Mouse (Mus musculus): ENCODE data around the gene Chpf. TPM values are rescaled to one million over a fixed set of nuclear protein-coding genes. Genes with fewer than 3 reads are reported as not detected.

The Chpf gene
- polyA plus RNA-seq, 1 experiment from 2014 or later, result 38.4 TPM

DNA sequence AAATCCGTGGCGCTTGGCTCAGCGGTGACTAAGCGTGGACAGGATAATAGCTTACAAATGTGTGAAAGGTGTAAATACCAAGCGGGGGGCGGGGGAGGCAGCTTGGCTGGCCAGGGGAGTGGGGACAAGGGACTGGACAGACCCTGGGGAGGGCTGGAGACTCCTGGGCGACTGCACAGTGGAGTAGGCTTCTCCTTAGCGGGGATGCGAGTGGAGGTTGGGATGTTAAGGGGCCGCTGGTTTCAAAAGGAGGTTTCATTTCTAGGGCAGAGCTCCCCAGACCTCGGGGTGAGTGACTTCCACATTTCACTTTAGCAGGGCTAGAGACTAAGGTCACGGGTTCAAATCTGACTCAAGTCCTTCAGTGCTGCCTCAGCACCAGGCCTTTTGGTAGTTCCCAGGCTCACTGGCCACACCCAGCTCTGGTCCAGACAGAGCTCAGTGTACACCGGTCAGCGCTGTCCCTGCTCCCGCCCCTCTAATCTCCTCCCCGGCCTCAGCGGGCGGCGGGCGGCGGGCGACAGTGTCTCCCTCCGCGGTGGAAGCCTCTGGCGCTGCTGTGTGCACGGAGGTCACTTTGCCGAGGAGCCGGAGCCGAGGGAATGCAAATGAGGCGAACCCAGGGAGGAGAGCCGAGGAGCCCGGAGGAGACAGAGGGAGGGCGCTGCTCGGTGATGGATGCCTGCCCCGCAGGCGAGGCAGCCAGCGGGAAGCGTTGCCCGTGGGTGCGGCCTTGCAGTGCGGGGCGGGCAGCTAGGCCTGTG, 20.9 kb downstream of the Chpf start:
- Histone ChIP-seq H3K4me1 (ENCODE audit: control insufficient read depth, insufficient read depth, low read length) (peaks cover 17% of the 10 kb centered on the region), H3K9me3 (ENCODE audit: control insufficient read depth, low read depth, low read length) (no peaks in the 10 kb centered on the region), H3K9ac (replicated peaks; ENCODE audit: low read depth, low read length) (no peak overlapping the region; the same call in 1 of the 2 replicates), H3K4me2 (replicated peaks; ENCODE audit: low read depth, low read length) (peak overlapping the region; percentile 59), H3K4me3 (ENCODE audit: low read depth, low read length) (peak overlapping the region; percentile 30), H3K27me3 (ENCODE audit: control insufficient read depth, insufficient read depth, low read length) (0 out of 2 replicates have a peak, but pooled peaks cover 2% of the 10 kb centered on the region), H3K36me3 (ENCODE audit: control insufficient read depth, insufficient read depth, low read length) (no peaks in the 10 kb centered on the region), H3K27ac (ENCODE audit: low read length) (peak overlapping the region; percentile 46; the same call in 1 of the 2 replicates)
- WGBS, result 2% methylated on average over 42 of the region's 42 CpGs
- ATAC-seq (ENCODE audit: insufficient number of reproducible peaks, insufficient read depth, low FRiP score, low read depth), result peak; percentile 73

DNA sequence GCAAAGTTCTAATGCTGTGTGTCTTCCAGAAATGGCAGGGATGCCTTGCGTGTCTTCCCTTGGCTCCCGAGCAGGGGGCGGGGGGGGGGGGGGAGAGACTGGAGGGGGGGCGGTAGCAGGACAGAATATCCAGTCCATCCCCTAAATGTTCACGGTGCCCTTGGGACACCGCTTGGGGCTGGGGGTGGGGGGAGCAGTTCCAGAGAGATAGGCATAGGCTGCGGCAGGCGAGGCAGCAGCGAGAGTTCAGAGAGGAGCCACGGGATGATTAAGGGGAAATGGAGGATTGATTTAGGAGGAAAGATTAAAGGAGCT, 21.4 kb downstream of the Chpf start:
- WGBS, result 10% methylated on average over 9 of the region's 10 CpGs
- Histone ChIP-seq H3K27ac (ENCODE audit: low read length) (no peak overlapping the region), H3K4me2 (replicated peaks; ENCODE audit: low read depth, low read length) (no peak overlapping the region; the same call in 1 of the 2 replicates), H3K36me3 (ENCODE audit: control insufficient read depth, insufficient read depth, low read length) (no peaks in the 10 kb centered on the region), H3K9me3 (ENCODE audit: control insufficient read depth, low read depth, low read length) (no peaks in the 10 kb centered on the region), H3K4me1 (ENCODE audit: control insufficient read depth, insufficient read depth, low read length) (peaks cover 17% of the 10 kb centered on the region), H3K9ac (replicated peaks; ENCODE audit: low read depth, low read length) (no peak overlapping the region), H3K4me3 (ENCODE audit: low read depth, low read length) (no peak overlapping the region), H3K27me3 (ENCODE audit: control insufficient read depth, insufficient read depth, low read length) (0 out of 2 replicates have a peak, but pooled peaks cover 2% of the 10 kb centered on the region)
- peak; percentile 4; the same call in 1 of the 2 replicates for ATAC-seq (ENCODE audit: insufficient number of reproducible peaks, insufficient read depth, low FRiP score, low read depth)

DNA sequence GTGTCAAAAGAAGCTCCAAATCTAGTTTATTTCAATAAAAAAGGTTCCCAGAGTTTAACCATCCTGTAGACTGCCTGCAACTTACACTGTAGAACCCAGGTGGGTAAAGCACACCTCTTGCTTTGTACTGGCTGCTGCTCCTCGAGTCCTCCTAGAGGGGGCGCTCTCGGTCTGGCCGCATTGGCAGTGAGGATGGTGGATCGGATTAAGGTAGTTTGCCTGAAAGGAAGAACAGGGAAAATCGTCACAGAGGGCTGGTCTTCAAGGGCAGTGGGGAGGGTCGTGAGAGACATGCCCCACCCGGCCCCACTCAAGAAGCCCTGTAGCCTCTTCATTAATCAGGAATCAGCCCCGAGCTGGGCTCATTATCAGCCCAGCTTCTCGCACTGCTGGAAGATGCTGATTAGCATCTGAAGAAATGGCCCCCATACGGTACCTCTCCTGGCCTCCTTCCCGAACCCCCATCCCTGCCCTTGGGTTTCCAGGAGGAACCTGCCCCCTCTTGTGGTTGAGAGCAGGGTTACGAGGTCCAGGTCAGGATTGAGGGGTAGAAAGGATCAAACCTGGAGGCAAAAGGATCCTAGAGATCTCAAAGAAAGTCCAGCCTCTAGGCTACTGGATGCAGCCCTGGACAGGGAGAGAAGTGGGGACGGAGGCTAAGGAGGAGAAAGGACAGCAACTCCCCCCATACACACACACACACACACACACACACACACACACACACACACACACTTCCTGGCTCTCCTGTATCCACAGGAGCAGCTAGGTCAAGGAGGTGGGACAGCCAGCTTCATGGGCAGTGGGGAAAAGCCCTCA, 22.2 kb downstream of the Chpf start:
- H3K27me3 ChIP-seq (ENCODE audit: control insufficient read depth, insufficient read depth, low read length), result 0 out of 2 replicates have a peak, but pooled peaks cover 2% of the 10 kb centered on the region
- no peak overlapping the region for H3K9ac ChIP-seq (replicated peaks; ENCODE audit: low read depth, low read length)
- 16% methylated on average over 14 of the region's 14 CpGs for WGBS
- ATAC-seq (ENCODE audit: insufficient number of reproducible peaks, insufficient read depth, low FRiP score, low read depth), result no peak
- no peak overlapping the region for H3K27ac ChIP-seq (ENCODE audit: low read length)
- H3K4me2 ChIP-seq (replicated peaks; ENCODE audit: low read depth, low read length), result no peak overlapping the region
- no peaks in the 10 kb centered on the region for H3K9me3 ChIP-seq (ENCODE audit: control insufficient read depth, low read depth, low read length)
- no peaks in the 10 kb centered on the region for H3K36me3 ChIP-seq (ENCODE audit: control insufficient read depth, insufficient read depth, low read length)
- no peak overlapping the region for H3K4me3 ChIP-seq (ENCODE audit: low read depth, low read length)
- peaks cover 17% of the 10 kb centered on the region for H3K4me1 ChIP-seq (ENCODE audit: control insufficient read depth, insufficient read depth, low read length)

DNA sequence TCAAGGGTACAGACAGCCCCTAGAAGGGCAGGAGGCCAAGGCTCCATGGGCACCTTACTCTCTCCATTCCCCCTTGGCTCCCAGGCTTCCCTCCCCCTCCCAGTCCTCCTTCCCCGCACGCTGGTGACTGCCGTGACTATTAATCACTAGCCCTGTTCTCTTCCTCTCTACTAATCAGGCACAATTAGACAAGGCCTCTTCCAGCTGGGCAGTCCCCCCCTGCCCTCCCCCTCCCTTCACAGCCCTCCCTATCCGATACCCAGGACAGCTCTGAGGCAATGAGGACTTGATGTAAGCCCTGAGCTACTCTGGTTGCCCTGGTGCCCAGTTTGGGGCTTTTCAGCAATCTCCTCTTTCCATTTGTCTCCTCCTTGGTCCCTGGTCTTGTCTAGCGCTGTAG, 23.2 kb downstream of the Chpf start:
- no peak for ATAC-seq (ENCODE audit: insufficient number of reproducible peaks, insufficient read depth, low FRiP score, low read depth)
- Histone ChIP-seq H3K9me3 (ENCODE audit: control insufficient read depth, low read depth, low read length) (no peaks in the 10 kb centered on the region), H3K4me3 (ENCODE audit: low read depth, low read length) (no peak overlapping the region), H3K27ac (ENCODE audit: low read length) (no peak overlapping the region), H3K36me3 (ENCODE audit: control insufficient read depth, insufficient read depth, low read length) (no peaks in the 10 kb centered on the region), H3K4me2 (replicated peaks; ENCODE audit: low read depth, low read length) (no peak overlapping the region), H3K4me1 (ENCODE audit: control insufficient read depth, insufficient read depth, low read length) (peaks cover 21% of the 10 kb centered on the region), H3K27me3 (ENCODE audit: control insufficient read depth, insufficient read depth, low read length) (peaks cover 9% of the 10 kb centered on the region), H3K9ac (replicated peaks; ENCODE audit: low read depth, low read length) (no peak overlapping the region)
- 34% methylated on average over 5 of the region's 5 CpGs for WGBS

DNA sequence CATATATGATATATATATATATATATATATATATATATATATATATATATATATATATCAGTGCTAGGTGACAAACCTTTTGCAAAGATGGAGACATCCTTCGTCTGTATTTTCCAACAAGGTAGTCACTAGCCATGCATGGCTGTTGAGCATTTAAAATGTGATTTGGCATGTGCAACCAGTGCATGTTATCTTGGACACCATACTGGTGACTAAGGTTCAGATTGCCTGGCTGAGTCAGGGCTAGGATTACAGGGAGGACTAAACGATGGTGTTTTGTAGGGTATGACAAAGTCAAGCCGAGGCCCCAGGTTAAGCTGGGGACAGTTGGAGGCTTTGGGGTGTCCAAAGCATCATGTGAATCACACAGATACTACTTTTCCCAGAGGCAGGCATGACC, 23.7 kb downstream of the Chpf start:
- 68% methylated on average over 3 of the region's 3 CpGs for WGBS
- Histone ChIP-seq H3K9ac (replicated peaks; ENCODE audit: low read depth, low read length) (no peak overlapping the region), H3K9me3 (ENCODE audit: control insufficient read depth, low read depth, low read length) (no peaks in the 10 kb centered on the region), H3K36me3 (ENCODE audit: control insufficient read depth, insufficient read depth, low read length) (no peaks in the 10 kb centered on the region), H3K27me3 (ENCODE audit: control insufficient read depth, insufficient read depth, low read length) (peaks cover 14% of the 10 kb centered on the region), H3K27ac (ENCODE audit: low read length) (no peak overlapping the region), H3K4me3 (ENCODE audit: low read depth, low read length) (no peak overlapping the region), H3K4me2 (replicated peaks; ENCODE audit: low read depth, low read length) (no peak overlapping the region), H3K4me1 (ENCODE audit: control insufficient read depth, insufficient read depth, low read length) (peaks cover 26% of the 10 kb centered on the region)
- no peak for ATAC-seq (ENCODE audit: insufficient number of reproducible peaks, insufficient read depth, low FRiP score, low read depth)

DNA sequence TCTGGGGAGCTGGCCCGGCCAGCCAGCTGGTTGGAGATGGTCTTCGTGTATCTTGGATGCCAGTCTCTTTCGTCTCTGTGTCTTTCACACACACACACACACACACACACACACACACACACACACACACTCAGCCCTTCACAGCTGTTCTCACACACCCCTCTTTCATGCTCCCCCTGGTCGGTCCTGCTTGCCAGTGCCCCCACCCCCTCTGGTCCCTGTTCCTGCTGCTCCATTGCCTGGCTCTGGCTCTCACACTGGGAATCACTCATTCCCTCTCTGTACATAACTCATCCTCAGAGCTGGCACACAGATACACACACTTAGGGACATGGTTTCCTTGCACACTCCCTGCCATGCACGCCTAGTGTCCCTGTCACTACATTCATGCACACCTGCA, 27.2 kb downstream of the Chpf start:
- H3K9me3 ChIP-seq (ENCODE audit: control insufficient read depth, low read depth, low read length), result no peaks in the 10 kb centered on the region
- H3K27me3 ChIP-seq (ENCODE audit: control insufficient read depth, insufficient read depth, low read length), result peaks cover 30% of the 10 kb centered on the region
- 70% methylated on average over 5 of the region's 5 CpGs for WGBS
- ATAC-seq (ENCODE audit: insufficient number of reproducible peaks, insufficient read depth, low FRiP score, low read depth), result no peak
- H3K4me3 ChIP-seq (ENCODE audit: low read depth, low read length), result no peak overlapping the region
- no peak overlapping the region for H3K4me2 ChIP-seq (replicated peaks; ENCODE audit: low read depth, low read length)
- no peaks in the 10 kb centered on the region for H3K36me3 ChIP-seq (ENCODE audit: control insufficient read depth, insufficient read depth, low read length)
- no peak overlapping the region for H3K27ac ChIP-seq (ENCODE audit: low read length)
- H3K4me1 ChIP-seq (ENCODE audit: control insufficient read depth, insufficient read depth, low read length), result peaks cover 35% of the 10 kb centered on the region
- H3K9ac ChIP-seq (replicated peaks; ENCODE audit: low read depth, low read length), result no peak overlapping the region

DNA sequence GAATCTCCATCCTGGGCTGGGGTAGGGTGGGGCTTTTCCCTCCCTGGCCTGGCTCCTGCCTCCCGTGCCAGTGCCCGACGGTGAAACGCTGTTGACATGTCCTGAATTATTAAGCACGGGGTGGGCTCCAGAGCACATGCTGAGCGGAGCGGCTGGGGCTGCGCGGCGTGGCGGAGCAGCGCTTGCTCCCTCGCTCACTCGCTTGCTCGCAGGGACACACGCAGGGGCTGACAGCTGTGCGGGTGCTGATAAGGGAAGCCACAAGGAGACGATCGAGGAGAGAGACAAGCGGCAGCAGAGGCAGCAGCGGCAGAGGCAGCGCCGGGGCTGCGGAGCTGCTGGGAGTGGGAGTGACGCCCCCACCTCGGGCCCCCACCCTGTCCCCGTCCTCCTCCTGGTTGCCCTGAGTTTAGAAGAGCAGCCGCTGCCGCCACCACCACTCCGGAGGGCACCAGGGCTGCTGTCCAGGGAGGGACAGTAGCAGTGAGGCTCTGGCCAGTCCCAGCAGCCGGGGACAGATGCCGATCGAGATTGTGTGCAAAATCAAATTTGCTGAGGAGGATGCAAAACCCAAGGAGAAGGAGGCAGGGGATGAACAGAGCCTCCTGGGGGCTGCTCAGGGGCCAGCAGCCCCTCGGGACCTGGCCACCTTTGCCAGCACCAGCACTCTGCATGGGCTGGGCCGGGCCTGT, 28.6 kb downstream of the Chpf start, which contains the start of gene Asic4:
TSS of gene Asic4 (plus strand) at position 123 of the 692 bp plus-strand sequence.
- 3% methylated on average over 32 of the region's 35 CpGs for WGBS
- Histone ChIP-seq H3K9ac (replicated peaks; ENCODE audit: low read depth, low read length) (0 out of 2 replicates have a peak within 1 kb of the TSS, but pooled peaks have one; percentile 6), H3K36me3 (ENCODE audit: control insufficient read depth, insufficient read depth, low read length) (no peaks in the 10 kb centered on the region), H3K27ac (ENCODE audit: low read length) (no peak within 1 kb of the TSS), H3K27me3 (ENCODE audit: control insufficient read depth, insufficient read depth, low read length) (peaks cover 33% of the 10 kb centered on the region), H3K4me2 (replicated peaks; ENCODE audit: low read depth, low read length) (peak within 1 kb of the TSS; percentile 46), H3K4me1 (ENCODE audit: control insufficient read depth, insufficient read depth, low read length) (peaks cover 43% of the 10 kb centered on the region), H3K9me3 (ENCODE audit: control insufficient read depth, low read depth, low read length) (no peaks in the 10 kb centered on the region), H3K4me3 (ENCODE audit: low read depth, low read length) (peak within 1 kb of the TSS; percentile 21; the same call in 1 of the 2 replicates)
- no peak for ATAC-seq (ENCODE audit: insufficient number of reproducible peaks, insufficient read depth, low FRiP score, low read depth)

Data from stomach, embryonic 14.5 days (tissue).